Mouse (Mus musculus): ENCODE results near the gene Gm21317. TPM values are rescaled to one million over a fixed set of nuclear protein-coding genes. Genes with fewer than 3 reads are reported as not detected.
"Not testable (repeated sequence)": the region's sequence is repeated elsewhere in the genome, so short reads cannot be mapped to it uniquely, and the experiment has no call there.

Gm21317 gene
- not detected in 2 replicates for total RNA-seq (2014; rRNA removed)
- not detected in 2 replicates for polyA plus RNA-seq (2015; fragmentation: Nextera tagmentation; extraction: Ambion mirVana)

- WGBS = no CpG with 5 or more reads among the region's 6 CpGs
- ATAC-seq (ENCODE audit: low FRiP score); H3K36me3 ChIP-seq (ENCODE audit: insufficient read depth, low read length); H3K9me3 ChIP-seq (ENCODE audit: low read length); H3K27ac ChIP-seq (ENCODE audit: low read depth, low read length); H3K9ac ChIP-seq (replicated peaks; ENCODE audit: low read length, poor library complexity, severe bottlenecking); H3K27me3 ChIP-seq (ENCODE audit: insufficient read depth, low read length); H3K4me2 ChIP-seq (ENCODE audit: low read depth, low read length, poor library complexity, severe bottlenecking); H3K4me3 ChIP-seq (ENCODE audit: low read depth, low read length); DNase-seq (ENCODE audit: low spot score); H3K4me1 ChIP-seq (ENCODE audit: insufficient read depth, low read length): not testable (repeated sequence)
Measured at GRCm38 (mm10) chrY:82224927-82225326, at the start of gene Gm21317. Gene Gm21317, plus strand, starts transcription at chrY:82225227.

Measured in midbrain, postnatal 0 days (tissue).